Mouse (Mus musculus): ENCODE data around the gene Astn2. TPM values are rescaled to one million over a fixed set of nuclear protein-coding genes. Genes with fewer than 3 reads are reported as not detected.

Astn2 gene
- total and polyA plus RNA-seq, 3 experiments, result not detected

- no peak for DNase-seq (ENCODE audit: low read depth, low spot score)
- H3K27me3 ChIP-seq (ENCODE audit: control insufficient read depth in 1 of 2, insufficient read depth in 2 of 2, low read length in 2 of 2), result no peaks in the 10 kb centered on the region
- no peaks in the 10 kb centered on the region for H3K36me3 ChIP-seq (ENCODE audit: control insufficient read depth in 1 of 2, insufficient read depth in 2 of 2, low read length in 2 of 2)
- TF ChIP-seq E2F4 (IDR thresholded peaks at IDR 0.05; ENCODE audit: borderline replicate concordance, low read depth, low read length) (no peak), GATA1 (IDR thresholded peaks at IDR 0.05; ENCODE audit: low read depth, low read length) (no peak), ZC3H11A (IDR thresholded peaks at IDR 0.05; ENCODE audit: low read depth, low read length) (no peak), SMC3 (IDR thresholded peaks at IDR 0.05; ENCODE audit: low read depth, low read length) (no peak), ZMIZ1 (IDR thresholded peaks at IDR 0.05; ENCODE audit: low read depth, low read length) (no peak), MAZ (IDR thresholded peaks at IDR 0.05; ENCODE audit: low read depth, low read length) (no peak), ELF1 (IDR thresholded peaks at IDR 0.05; ENCODE audit: low read depth, low read length) (no peak), SIN3A (IDR thresholded peaks at IDR 0.05; ENCODE audit: low read length) (no peak), GABPA (IDR thresholded peaks at IDR 0.05; ENCODE audit: low read depth, low read length) (no peak), RAD21 (IDR thresholded peaks at IDR 0.05; ENCODE audit: low read depth, low read length) (no peak), USF2 (IDR thresholded peaks at IDR 0.05; ENCODE audit: borderline replicate concordance in 1 of 2, insufficient read depth in 1 of 2, low read depth in 1 of 2, low read length in 2 of 2) (no peak), MXI1 (IDR thresholded peaks at IDR 0.05; ENCODE audit: low read depth, low read length) (no peak), USF1 (IDR thresholded peaks at IDR 0.05; ENCODE audit: low read depth, low read length) (no peak), ETS1 (IDR thresholded peaks at IDR 0.05; ENCODE audit: low read depth, low read length) (no peak), ZKSCAN1 (IDR thresholded peaks at IDR 0.05; ENCODE audit: low read depth, low read length) (no peak)
- no peaks in the 10 kb centered on the region for H3K79me2 ChIP-seq (ENCODE audit: control insufficient read depth, insufficient read depth, low read length, poor library complexity)
- H3K4me1 ChIP-seq (ENCODE audit: control insufficient read depth in 1 of 2, insufficient read depth in 2 of 2, low read length in 2 of 2), result no peaks in the 10 kb centered on the region
- no peak overlapping the region for H3K27ac ChIP-seq (ENCODE audit: control insufficient read depth, low read depth, low read length)
- no peak overlapping the region for H3K9ac ChIP-seq (ENCODE audit: control insufficient read depth, low read depth, low read length, poor library complexity, severe bottlenecking)
- no peaks in the 10 kb centered on the region for H3K9me3 ChIP-seq (replicated peaks; ENCODE audit: insufficient read depth, low read length)
- no peak overlapping the region for H3K4me3 ChIP-seq (ENCODE audit: control insufficient read depth in 1 of 2, insufficient read depth in 1 of 2, low read depth in 2 of 2, low read length in 2 of 2)
Observed at GRCm38 (mm10) chr4:65874236-65874781, 530.1 kb downstream of the Astn2 start.

DNA sequence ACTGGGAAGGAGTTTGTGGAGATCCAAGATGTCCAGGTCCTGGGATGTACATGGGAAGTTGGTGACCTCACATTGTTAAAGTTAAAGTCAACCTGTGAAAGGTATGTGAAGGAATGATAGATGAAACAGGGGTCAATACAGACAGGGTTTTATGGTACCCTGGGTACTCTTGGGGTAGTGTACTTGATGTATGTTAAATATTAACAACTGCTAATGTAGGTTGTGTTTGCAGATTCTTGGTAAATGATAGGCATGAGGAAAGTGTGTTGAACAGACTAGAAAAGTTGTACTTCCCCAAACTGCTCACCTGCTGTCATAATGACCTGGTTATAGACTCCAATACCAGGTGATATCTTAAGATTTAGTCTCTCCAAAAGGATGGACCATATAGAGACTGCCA, 539.9 kb downstream of the Astn2 start:
- DNase-seq (ENCODE audit: low read depth, low spot score), result no peak

More for the DNA sequence above, 539.9 kb downstream of the Astn2 start:
- no peaks in the 10 kb centered on the region for H3K4me1 ChIP-seq (ENCODE audit: control insufficient read depth in 1 of 2, insufficient read depth in 2 of 2, low read length in 2 of 2)
- H3K9ac ChIP-seq (ENCODE audit: control insufficient read depth, low read depth, low read length, poor library complexity, severe bottlenecking), result no peak overlapping the region
- no peaks in the 10 kb centered on the region for H3K36me3 ChIP-seq (ENCODE audit: control insufficient read depth in 1 of 2, insufficient read depth in 2 of 2, low read length in 2 of 2)
- H3K27ac ChIP-seq (ENCODE audit: control insufficient read depth, low read depth, low read length), result no peak overlapping the region
- H3K4me3 ChIP-seq (ENCODE audit: control insufficient read depth in 1 of 2, insufficient read depth in 1 of 2, low read depth in 2 of 2, low read length in 2 of 2), result no peak overlapping the region
- H3K79me2 ChIP-seq (ENCODE audit: control insufficient read depth, insufficient read depth, low read length, poor library complexity), result no peaks in the 10 kb centered on the region
- no peak for TF ChIP-seq MAZ (IDR thresholded peaks at IDR 0.05; ENCODE audit: low read depth, low read length)
- no peak for TF ChIP-seq MXI1 (IDR thresholded peaks at IDR 0.05; ENCODE audit: low read depth, low read length)
- no peak for TF ChIP-seq MAFK (IDR thresholded peaks at IDR 0.05; ENCODE audit: borderline replicate concordance, low read depth, low read length)
- no peak for TF ChIP-seq NELFE (IDR thresholded peaks at IDR 0.05; ENCODE audit: low read depth, low read length)
- TF ChIP-seq EP300 (IDR thresholded peaks at IDR 0.05; ENCODE audit: low read depth in 1 of 2, low read length in 2 of 2), result no peak
- TF ChIP-seq POLR2AphosphoS5 (IDR thresholded peaks at IDR 0.05; ENCODE audit: borderline replicate concordance, low read depth, low read length), result no peak
- no peak for TF ChIP-seq NRF1 (IDR thresholded peaks at IDR 0.05; ENCODE audit: insufficient read depth, low read depth, low read length, poor library complexity, severe bottlenecking)
- no peak for TF ChIP-seq E2F4 (IDR thresholded peaks at IDR 0.05; ENCODE audit: borderline replicate concordance, low read depth, low read length)
- TF ChIP-seq POLR2AphosphoS2 (IDR thresholded peaks at IDR 0.05; ENCODE audit: low read length), result no peak
- TF ChIP-seq GATA1 (IDR thresholded peaks at IDR 0.05; ENCODE audit: low read depth, low read length), result no peak
- TF ChIP-seq CHD2 (IDR thresholded peaks at IDR 0.05; ENCODE audit: low read length), result no peak
- no peak for TF ChIP-seq ZNF384 (IDR thresholded peaks at IDR 0.05; ENCODE audit: low read depth, low read length)
- TF ChIP-seq TBP (IDR thresholded peaks at IDR 0.05; ENCODE audit: low read depth, low read length), result no peak
- no peak for TF ChIP-seq ZMIZ1 (IDR thresholded peaks at IDR 0.05; ENCODE audit: low read depth, low read length)
- TF ChIP-seq MYB (IDR thresholded peaks at IDR 0.05; ENCODE audit: low read depth, low read length), result no peak
- no peak for TF ChIP-seq POLR2A (IDR thresholded peaks at IDR 0.05; ENCODE audit: control insufficient read depth in 1 of 2, insufficient read depth in 1 of 2, low read depth in 1 of 2, low read length in 2 of 2, poor library complexity in 1 of 2)
- H3K27me3 ChIP-seq (ENCODE audit: control insufficient read depth in 1 of 2, insufficient read depth in 2 of 2, low read length in 2 of 2), result no peaks in the 10 kb centered on the region
- H3K9me3 ChIP-seq (replicated peaks; ENCODE audit: insufficient read depth, low read length), result no peaks in the 10 kb centered on the region

Data from MEL (cell line).